Mouse (Mus musculus) olfactory bulb, adult 2 months (tissue): Measurements from ENCODE around the gene Lipe. TPM values are rescaled to one million over a fixed set of nuclear protein-coding genes. Genes with fewer than 3 reads are reported as not detected.

Experiments used
- H3K27ac ChIP-seq: fragments of 200-500 bp; 2 replicates; pipeline ENCODE4 v1.5.1; 2012; ENCODE audit warnings: low read depth, low read length; ENCODE audit not compliant: insufficient read depth
- H3K4me1 ChIP-seq: fragments of 200-500 bp; 2 replicates; pipeline ENCODE4 v1.6.1; 2012; ENCODE audit warnings: low read length; ENCODE audit not compliant: control insufficient read depth, insufficient read depth
- H3K4me3 ChIP-seq: fragments of 200-500 bp; 2 replicates; pipeline ENCODE4 v1.5.1; 2012; ENCODE audit warnings: mild to moderate bottlenecking, low read depth, low read length, moderate library complexity; ENCODE audit not compliant: insufficient read depth
- CTCF ChIP-seq: fragments of 200-500 bp; IDR thresholded peaks from 2 replicates; pipeline ENCODE4 v1.5.1; 2012; ENCODE audit warnings: low read depth, mild to moderate bottlenecking, low read length, moderate library complexity; ENCODE audit not compliant: insufficient read depth
- POLR2A ChIP-seq: fragments of 200-500 bp; IDR thresholded peaks from 2 replicates; pipeline ENCODE4 v1.6.1; 2012; ENCODE audit warnings: mild to moderate bottlenecking, low read depth, low read length, moderate library complexity; ENCODE audit not compliant: insufficient read depth
- WGBS: fragments of 180-500 bp; shearing (Covaris S2); methylation state at CpG from one replicate; pipeline ENCODE4 v1.1.7; 2018; 5-methylcytosine and 5-hydroxymethylcytosine counted together
- polyA plus RNA-seq: library from polyadenylated mRNA; stranded (reverse); fragments of >200 nt; gene quantifications from 2 replicates; pipeline ENCODE4 v1.2.4, GENCODE M21; 2012; ENCODE audit warnings: low replicate concordance; ENCODE audit not compliant: missing spikeins, insufficient read depth, insufficient read length

Lipe gene
- polyA plus RNA-seq, 1 experiment: not detected

- Histone ChIP-seq H3K4me1 (peaks cover 13% of the 10 kb centered on the region), H3K4me3 (no peak overlapping the region), H3K27ac (no peak overlapping the region)
- TF ChIP-seq POLR2A (no peak), CTCF (no peak)
- 94% methylated on average over 9 of the region's 9 CpGs for WGBS
These were observed 13.7 kb downstream of the Lipe start for GRCm38 (mm10) chr7:25384818-25385217.

GRCm38 (mm10) chr7:25384318-25384717, 14.2 kb downstream of the Lipe start:
- 89% methylated on average over 13 of the region's 13 CpGs for WGBS
- H3K27ac ChIP-seq: no peak overlapping the region

GRCm38 (mm10) chr7:25383891-25384290, 14.6 kb downstream of the Lipe start:
- WGBS: 83% methylated on average over 4 of the region's 4 CpGs
- H3K4me3 ChIP-seq: no peak overlapping the region
- H3K27ac ChIP-seq: no peak overlapping the region
- TF ChIP-seq POLR2A: no peak
- peaks cover 17% of the 10 kb centered on the region for H3K4me1 ChIP-seq

More at GRCm38 (mm10) chr7:25384318-25384717, 14.2 kb downstream of the Lipe start:
- peaks cover 16% of the 10 kb centered on the region for H3K4me1 ChIP-seq
- no peak overlapping the region for H3K4me3 ChIP-seq
- TF ChIP-seq POLR2A (no peak), CTCF (no peak)

DNA sequence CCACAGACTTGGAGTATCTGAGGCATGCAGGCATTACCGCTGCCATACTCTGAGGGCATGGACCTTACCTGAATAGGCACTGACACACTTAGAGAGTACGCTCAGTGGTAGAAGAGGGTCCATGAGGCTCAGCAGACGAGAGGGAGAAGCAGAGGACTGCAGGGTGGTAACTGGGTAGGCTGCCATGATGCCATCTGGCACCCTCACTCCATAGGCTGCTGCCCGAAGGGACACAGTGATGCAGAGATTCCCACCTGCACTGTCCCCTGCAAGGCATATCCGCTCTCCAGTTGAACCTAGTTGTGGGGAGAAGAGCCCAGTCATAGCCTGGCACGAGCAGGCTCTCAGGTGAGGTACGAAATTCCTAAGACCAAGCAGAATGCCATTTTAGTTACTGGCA, 15.1 kb downstream of the Lipe start:
- WGBS: 91% methylated on average over 7 of the region's 7 CpGs
- H3K4me1 ChIP-seq: peaks cover 17% of the 10 kb centered on the region

GRCm38 (mm10) chr7:25382541-25382940, 16.0 kb downstream of the Lipe start:
- H3K4me1 ChIP-seq: peaks cover 17% of the 10 kb centered on the region
- TF ChIP-seq POLR2A (no peak), CTCF (no peak)
- no peak overlapping the region for H3K27ac ChIP-seq
- no peak overlapping the region for H3K4me3 ChIP-seq

More for the DNA sequence above, 15.1 kb downstream of the Lipe start:
- TF ChIP-seq CTCF (no peak), POLR2A (no peak)
- no peak overlapping the region for H3K4me3 ChIP-seq
- H3K27ac ChIP-seq: no peak overlapping the region

DNA sequence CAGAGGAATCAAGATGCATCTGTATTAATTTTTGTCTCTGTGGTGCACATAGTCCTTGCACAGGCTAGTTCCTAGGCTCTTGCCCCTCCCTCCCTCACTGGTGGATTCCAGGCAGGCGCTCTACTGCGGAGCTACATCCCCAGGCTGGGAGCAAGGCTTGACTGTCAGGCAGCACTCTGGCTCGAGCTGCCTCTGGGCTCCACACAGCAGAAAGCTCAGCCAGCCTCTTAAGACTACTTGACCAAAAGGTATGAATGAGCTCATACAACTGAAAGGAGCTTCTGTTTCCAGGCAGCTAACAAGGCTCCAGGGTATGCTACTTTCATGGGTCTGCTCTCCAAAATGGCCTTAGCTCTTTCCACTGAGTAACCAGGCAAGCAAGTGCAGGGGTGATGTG, 17.2 kb downstream of the Lipe start:
- H3K27ac ChIP-seq: no peak overlapping the region
- peaks cover 16% of the 10 kb centered on the region for H3K4me1 ChIP-seq

DNA sequence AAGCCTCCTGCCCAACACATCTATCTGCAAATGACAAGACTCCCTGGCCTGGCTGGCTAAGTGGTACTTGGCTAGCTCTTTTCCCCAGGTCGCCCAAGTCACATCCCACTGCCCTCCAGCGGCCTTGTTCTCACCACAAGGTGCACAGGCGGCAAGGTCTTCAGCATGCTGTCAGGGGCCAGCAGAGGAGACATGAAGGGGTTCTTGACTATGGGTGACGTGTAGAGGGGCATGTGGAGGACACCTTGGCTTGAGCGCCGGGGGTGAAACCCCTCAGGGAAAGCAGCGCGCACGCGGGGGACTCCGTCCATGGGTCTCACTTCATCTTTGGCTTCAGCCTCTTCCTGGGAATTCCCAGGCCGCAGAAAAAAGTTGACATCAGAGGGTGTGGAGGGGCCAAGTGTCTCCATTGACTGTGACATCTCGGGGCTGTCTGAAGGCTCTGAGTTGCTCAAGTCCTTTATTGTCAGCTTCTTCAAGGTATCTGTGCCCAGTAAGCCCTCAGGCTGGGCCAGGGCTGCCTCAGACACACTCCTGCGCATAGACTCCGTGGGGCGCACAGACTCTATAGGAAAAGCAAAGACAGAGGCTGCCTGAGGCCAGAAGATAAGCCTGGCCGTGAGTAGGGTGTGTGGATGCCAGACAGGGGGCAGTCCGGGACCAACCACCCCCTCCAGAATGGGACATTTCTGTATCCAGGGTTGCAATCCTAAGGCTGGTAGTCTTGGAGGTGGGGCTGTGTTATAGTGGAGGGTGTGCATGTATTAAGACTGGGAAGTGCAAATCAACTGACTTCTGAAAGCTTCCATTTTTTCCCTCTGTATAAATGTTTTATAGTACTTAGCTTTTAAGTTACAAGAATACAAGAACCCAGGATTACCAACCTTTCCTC, 17.9 kb downstream of the Lipe start:
- Histone ChIP-seq H3K27ac (no peak overlapping the region), H3K4me1 (peaks cover 11% of the 10 kb centered on the region), H3K4me3 (no peak overlapping the region)
- 82% methylated on average over 18 of the region's 18 CpGs for WGBS
- TF ChIP-seq POLR2A (no peak), CTCF (no peak)

More for the DNA sequence above, 17.2 kb downstream of the Lipe start:
- no peak overlapping the region for H3K4me3 ChIP-seq
- TF ChIP-seq POLR2A: no peak
- TF ChIP-seq CTCF: no peak
- WGBS: 53% methylated on average over 3 of the region's 3 CpGs

DNA sequence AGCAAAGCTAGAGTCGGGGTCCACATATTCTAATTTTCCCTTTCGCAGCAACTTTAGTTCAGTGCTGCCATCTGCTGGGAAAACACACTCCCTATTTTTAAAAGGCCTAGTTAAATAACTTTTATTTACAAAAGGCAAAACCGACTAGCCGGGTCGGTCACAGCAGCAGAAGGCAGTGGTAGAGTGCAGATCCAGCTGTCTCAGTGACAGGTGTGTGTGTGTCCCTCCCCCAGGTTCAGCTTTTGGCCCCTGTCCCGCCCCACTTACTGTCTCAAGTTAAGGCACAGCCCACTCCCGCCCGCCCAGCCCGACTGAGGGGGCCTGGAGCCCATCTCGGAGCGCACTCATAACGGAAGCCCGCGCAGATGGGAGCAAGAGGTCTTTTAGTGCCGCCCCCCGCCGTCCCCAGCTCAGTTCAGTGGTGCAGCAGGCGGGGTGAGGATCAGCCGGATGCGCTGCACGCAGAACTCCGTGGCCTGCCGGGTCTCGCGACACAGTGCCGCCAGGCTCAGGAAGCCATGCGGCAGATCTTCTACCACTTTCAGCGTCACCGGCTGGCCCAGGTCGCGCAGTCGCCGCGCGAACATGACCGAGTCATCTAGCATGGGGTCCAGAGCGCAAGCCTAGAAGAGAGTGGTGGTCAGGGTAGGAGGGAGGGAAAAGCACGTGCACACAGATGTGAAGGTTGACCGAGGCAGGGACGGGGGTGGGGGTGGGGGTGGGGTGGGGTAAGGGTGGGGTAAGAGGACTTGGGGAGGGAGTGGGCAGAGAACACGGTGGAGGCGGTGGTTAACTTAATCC, 18.8 kb downstream of the Lipe start:
- H3K4me1 ChIP-seq: peaks cover 10% of the 10 kb centered on the region
- WGBS: 17% methylated on average over 42 of the region's 42 CpGs
- peak overlapping the region; percentile 9 for H3K4me3 ChIP-seq
- H3K27ac ChIP-seq: no peak overlapping the region
- no peak for TF ChIP-seq POLR2A
- 0 out of 2 replicates have a peak, but pooled peaks have one; percentile 7 for TF ChIP-seq CTCF

DNA sequence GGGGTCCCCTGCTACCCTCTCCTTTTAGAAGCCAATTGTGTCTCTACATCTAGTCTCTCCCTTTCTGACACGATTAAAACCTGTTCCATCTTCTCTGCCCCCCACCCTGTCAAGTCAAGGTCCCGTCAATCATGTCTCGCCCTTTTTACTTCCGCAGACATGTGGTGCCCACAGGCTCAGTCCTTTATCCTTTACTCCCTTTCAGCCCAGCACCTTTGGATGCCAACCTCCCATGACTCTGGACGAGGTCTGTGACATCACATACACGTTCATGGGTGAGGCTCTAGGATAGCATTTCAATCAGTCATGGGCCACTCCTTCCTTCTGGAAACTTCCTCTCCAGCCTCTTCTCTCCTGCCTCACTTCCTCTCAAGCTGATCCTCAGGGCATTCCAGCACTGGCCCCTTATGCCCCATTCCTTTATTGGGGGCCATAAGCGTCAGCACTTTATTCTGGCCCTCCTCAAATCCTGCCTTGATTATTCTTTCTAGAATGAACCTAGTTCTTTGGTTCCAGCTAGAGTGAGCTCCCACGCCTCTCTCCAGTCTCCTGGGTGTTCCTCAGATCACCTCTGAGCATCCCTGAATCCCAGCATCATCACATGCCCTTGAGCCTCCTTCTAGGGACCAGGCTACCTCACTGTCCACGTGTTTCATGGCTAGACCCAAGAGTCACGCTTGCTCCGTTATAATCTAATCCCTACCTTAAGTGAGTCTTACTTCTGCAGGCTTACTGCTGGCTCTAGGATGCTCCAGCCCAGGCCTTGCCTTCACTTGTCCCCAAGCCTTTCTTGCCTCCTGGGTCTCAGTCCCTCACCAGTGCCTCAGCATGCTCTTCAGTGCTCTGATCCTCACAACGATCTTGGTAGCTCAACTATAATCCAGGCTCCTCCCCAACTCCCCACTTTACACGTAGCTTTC, 20.1 kb downstream of the Lipe start:
- H3K4me3 ChIP-seq: no peak overlapping the region
- peaks cover 10% of the 10 kb centered on the region for H3K4me1 ChIP-seq
- no peak overlapping the region for H3K27ac ChIP-seq
- 82% methylated on average over 13 of the region's 13 CpGs for WGBS
- TF ChIP-seq CTCF (no peak), POLR2A (no peak)
